Mouse (Mus musculus) embryonic fibroblast, embryonic 13.5 days (primary cell): Measurements from ENCODE around the gene Lcn3.

Source experiments
- CTCF ChIP-seq: IDR thresholded peaks from 2 replicates; pipeline ENCODE4 v1.5.1; 2011; ENCODE audit warnings: mild to moderate bottlenecking, control low read depth, low read length, moderate library complexity, borderline replicate concordance; ENCODE audit not compliant: insufficient read depth
- POLR2A ChIP-seq: IDR thresholded peaks from 2 replicates; pipeline ENCODE4 v1.6.1; 2011; ENCODE audit warnings: low read depth, mild to moderate bottlenecking, control low read depth, low read length, moderate library complexity

DNA sequence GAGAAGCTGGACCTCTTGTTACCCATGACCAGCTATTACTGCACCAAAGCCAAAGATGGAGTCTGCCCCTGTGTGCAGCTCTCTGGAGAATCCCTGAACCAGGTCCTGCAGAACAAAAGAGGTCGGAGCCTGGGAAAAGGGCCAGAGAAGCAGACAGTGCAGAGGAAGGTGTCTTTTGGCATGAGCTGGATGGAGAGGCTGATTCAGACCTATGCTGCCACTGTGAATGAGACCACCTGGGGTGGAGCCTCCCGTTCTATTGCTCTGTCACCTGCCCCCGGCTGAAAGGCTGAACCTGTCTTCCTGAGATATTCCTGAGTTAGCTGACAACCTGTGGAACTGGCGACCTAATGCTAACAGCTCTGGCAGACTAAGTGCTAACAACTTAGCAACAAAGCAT, 15.6 kb downstream of the Lcn3 start:
- TF ChIP-seq CTCF (no peak), POLR2A (no peak)
